Mouse (Mus musculus) intestine, embryonic 15.5 days (tissue): ENCODE data around the gene Zfp553. TPM values are rescaled to one million over a fixed set of nuclear protein-coding genes. Genes with fewer than 3 reads are reported as not detected.
"Not testable (repeated sequence)": the region's sequence is repeated elsewhere in the genome, so short reads cannot be mapped to it uniquely, and the experiment has no call there.

Experiments
- ATAC-seq: fragments of 200-750 bp; cut with Nextera tagmentation; 2 replicates; pipeline ENCODE4 v1.8.0; 2017; ENCODE audit warnings: moderate TSS enrichment, moderate library complexity
- H3K27ac ChIP-seq: fragments of 300-500 bp; sonication (generic); 2 replicates; pipeline ENCODE4 v1.5.1; 2015; ENCODE audit warnings: mild to moderate bottlenecking, inconsistent platforms
- H3K27me3 ChIP-seq: fragments of 300-500 bp; sonication (generic); replicated peaks from 2 replicates; pipeline ENCODE4 v1.6.1; 2015; ENCODE audit warnings: inconsistent platforms
- H3K36me3 ChIP-seq: fragments of 300-500 bp; sonication (generic); 2 replicates; pipeline ENCODE4 v1.6.1; 2015; ENCODE audit warnings: inconsistent platforms
- H3K4me1 ChIP-seq: fragments of 300-500 bp; sonication (generic); replicated peaks from 2 replicates; pipeline ENCODE4 v1.6.1; 2015; ENCODE audit warnings: inconsistent platforms
- H3K4me2 ChIP-seq: fragments of 300-500 bp; sonication (generic); replicated peaks from 2 replicates; pipeline ENCODE4 v1.6.1; 2015; ENCODE audit warnings: mild to moderate bottlenecking, inconsistent platforms
- H3K4me3 ChIP-seq: fragments of 300-500 bp; sonication (generic); replicated peaks from 2 replicates; pipeline ENCODE4 v1.5.1; 2015; ENCODE audit warnings: inconsistent platforms
- H3K9ac ChIP-seq: fragments of 300-500 bp; sonication (generic); 2 replicates; pipeline ENCODE4 v1.6.1; 2015; ENCODE audit warnings: inconsistent platforms
- H3K9me3 ChIP-seq: fragments of 300-500 bp; sonication (generic); 2 replicates; pipeline ENCODE4 v1.6.1; 2016; ENCODE audit warnings: inconsistent platforms
- WGBS: fragments of 180-500 bp; shearing (Covaris S2); methylation state at CpG from one replicate; pipeline ENCODE4 v1.1.7; 2015; 5-methylcytosine and 5-hydroxymethylcytosine counted together
- polyA plus RNA-seq: library from polyadenylated mRNA; unstranded; fragments of >200 nt; fragmentation: Nextera tagmentation; extraction: Ambion mirVana; gene quantifications from 2 replicates; pipeline ENCODE4 v1.2.1, GENCODE M21; 2015

Zfp553 gene
- polyA plus RNA-seq, 1 experiment from 2014 or later, result 24.7 TPM

GRCm38 (mm10) chr7:127244658-127245510, 12.0 kb downstream of the Zfp553 start:
- Histone ChIP-seq H3K9me3 (no peaks in the 10 kb centered on the region), H3K4me2 (peak overlapping the region; percentile 89), H3K27ac (peak overlapping the region; percentile 96), H3K36me3 (peaks cover 5% of the 10 kb centered on the region; the same call in 1 of the 2 replicates), H3K27me3 (no peaks in the 10 kb centered on the region), H3K4me3 (peak overlapping the region; percentile 91), H3K4me1 (peaks cover 14% of the 10 kb centered on the region), H3K9ac (peak overlapping the region; percentile 93)
- 9% methylated on average over 32 of the region's 33 CpGs for WGBS
- peak; percentile 76 for ATAC-seq

- not testable (repeated sequence) for H3K4me2 ChIP-seq, H3K27ac ChIP-seq, H3K27me3 ChIP-seq, H3K9ac ChIP-seq, ATAC-seq, H3K36me3 ChIP-seq, H3K4me3 ChIP-seq, H3K9me3 ChIP-seq
- WGBS, result 90% methylated on average over 8 of the region's 8 CpGs
- peaks cover 19% of the 10 kb centered on the region for H3K4me1 ChIP-seq
These were observed 17.6 kb downstream of the Zfp553 start for GRCm38 (mm10) chr7:127250511-127250910.

GRCm38 (mm10) chr7:127252414-127252813, 19.6 kb downstream of the Zfp553 start:
- Histone ChIP-seq H3K36me3 (peaks cover 14% of the 10 kb centered on the region), H3K4me2 (no peak overlapping the region), H3K27me3 (no peaks in the 10 kb centered on the region), H3K9ac (no peak overlapping the region), H3K9me3 (no peaks in the 10 kb centered on the region), H3K27ac (no peak overlapping the region), H3K4me3 (no peak overlapping the region), H3K4me1 (peaks cover 11% of the 10 kb centered on the region; the same call in 1 of the 2 replicates)
- ATAC-seq, result no peak
- WGBS, result 84% methylated on average over 2 of the region's 2 CpGs

- Histone ChIP-seq H3K27me3 (no peaks in the 10 kb centered on the region), H3K4me1 (peaks cover 11% of the 10 kb centered on the region; the same call in 1 of the 2 replicates), H3K36me3 (peaks cover 18% of the 10 kb centered on the region), H3K4me2 (peak overlapping the region; percentile 96), H3K4me3 (peak overlapping the region; percentile 61), H3K9me3 (no peaks in the 10 kb centered on the region), H3K9ac (peak overlapping the region; percentile 74), H3K27ac (peak overlapping the region; percentile 94; the same call in 1 of the 2 replicates)
- WGBS, result 77% methylated on average over 6 of the region's 6 CpGs
- ATAC-seq, result no peak
These were observed 20.5 kb downstream of the Zfp553 start for GRCm38 (mm10) chr7:127253341-127253740.

GRCm38 (mm10) chr7:127253821-127254769, 21.2 kb downstream of the Zfp553 start:
- H3K4me1 ChIP-seq, result peaks cover 13% of the 10 kb centered on the region
- ATAC-seq, result peak; percentile 95
- H3K4me2 ChIP-seq, result peak overlapping the region; percentile 96
- H3K27ac ChIP-seq, result peak overlapping the region; percentile 94
- WGBS, result under 1% methylated on average over 136 of the region's 136 CpGs
- peaks cover 18% of the 10 kb centered on the region for H3K36me3 ChIP-seq
- H3K4me3 ChIP-seq, result peak overlapping the region; percentile 61
- peak overlapping the region; percentile 75 for H3K9ac ChIP-seq
- H3K27me3 ChIP-seq, result no peaks in the 10 kb centered on the region
- no peaks in the 10 kb centered on the region for H3K9me3 ChIP-seq

- Histone ChIP-seq H3K9me3 (no peaks in the 10 kb centered on the region), H3K4me2 (peak overlapping the region; percentile 96), H3K4me1 (peaks cover 21% of the 10 kb centered on the region), H3K27ac (peak overlapping the region; percentile 94), H3K4me3 (peak overlapping the region; percentile 61), H3K36me3 (peaks cover 11% of the 10 kb centered on the region), H3K27me3 (no peaks in the 10 kb centered on the region), H3K9ac (peak overlapping the region; percentile 75)
- 15% methylated on average over 4 of the region's 4 CpGs for WGBS
- ATAC-seq, result no peak
These were observed 22.1 kb downstream of the Zfp553 start for GRCm38 (mm10) chr7:127255008-127255407.

GRCm38 (mm10) chr7:127255965-127256364, 23.1 kb downstream of the Zfp553 start:
- Histone ChIP-seq H3K4me1 (peaks cover 22% of the 10 kb centered on the region), H3K27me3 (no peaks in the 10 kb centered on the region), H3K4me3 (no peak overlapping the region), H3K4me2 (no peak overlapping the region), H3K9ac (no peak overlapping the region), H3K27ac (no peak overlapping the region), H3K9me3 (no peaks in the 10 kb centered on the region), H3K36me3 (peaks cover 10% of the 10 kb centered on the region; the same call in 1 of the 2 replicates)
- ATAC-seq, result no peak
- 87% methylated on average over 2 of the region's 2 CpGs for WGBS

GRCm38 (mm10) chr7:127256518-127256917, 23.7 kb downstream of the Zfp553 start:
- Histone ChIP-seq H3K27ac (no peak overlapping the region), H3K4me3 (no peak overlapping the region), H3K4me2 (no peak overlapping the region), H3K9ac (no peak overlapping the region), H3K36me3 (peaks cover 10% of the 10 kb centered on the region; the same call in 1 of the 2 replicates), H3K9me3 (no peaks in the 10 kb centered on the region), H3K27me3 (no peaks in the 10 kb centered on the region), H3K4me1 (peaks cover 24% of the 10 kb centered on the region)
- 90% methylated on average over 5 of the region's 5 CpGs for WGBS
- no peak for ATAC-seq

- WGBS, result 71% methylated on average over 8 of the region's 8 CpGs
- Histone ChIP-seq H3K4me1 (peaks cover 22% of the 10 kb centered on the region), H3K4me3 (peak overlapping the region; percentile 58), H3K36me3 (peaks cover 10% of the 10 kb centered on the region; the same call in 1 of the 2 replicates), H3K27me3 (no peaks in the 10 kb centered on the region), H3K9ac (no peak overlapping the region), H3K4me2 (peak overlapping the region; percentile 78), H3K27ac (no peak overlapping the region), H3K9me3 (no peaks in the 10 kb centered on the region)
- ATAC-seq, result no peak
These were observed 26.5 kb downstream of the Zfp553 start for GRCm38 (mm10) chr7:127259186-127259905.

- Histone ChIP-seq H3K4me1 (peaks cover 13% of the 10 kb centered on the region), H3K9me3 (no peaks in the 10 kb centered on the region), H3K27ac (peak within 1 kb of the TSS; percentile 39; the same call in 1 of the 2 replicates), H3K4me3 (peak within 1 kb of the TSS; percentile 58), H3K36me3 (peaks cover 10% of the 10 kb centered on the region; the same call in 1 of the 2 replicates), H3K9ac (peak within 1 kb of the TSS; percentile 72), H3K4me2 (peak within 1 kb of the TSS; percentile 78), H3K27me3 (no peaks in the 10 kb centered on the region)
- peak; percentile 99 for ATAC-seq
- under 1% methylated on average over 50 of the region's 50 CpGs for WGBS
These were observed 27.6 kb downstream of the Zfp553 start, which contains the start of gene Dctpp1 for GRCm38 (mm10) chr7:127260309-127261111. TSS of gene Dctpp1 (minus strand) at chr7:127260709.
